Mouse (Mus musculus): ENCODE measurements at regions not wholly inside any gene's neighbourhood (a gene's known extent, or its start where the extent isn't known, plus 50 kb on each side); places are given as distances from the start of the nearest gene placed in this dataset.

DNA sequence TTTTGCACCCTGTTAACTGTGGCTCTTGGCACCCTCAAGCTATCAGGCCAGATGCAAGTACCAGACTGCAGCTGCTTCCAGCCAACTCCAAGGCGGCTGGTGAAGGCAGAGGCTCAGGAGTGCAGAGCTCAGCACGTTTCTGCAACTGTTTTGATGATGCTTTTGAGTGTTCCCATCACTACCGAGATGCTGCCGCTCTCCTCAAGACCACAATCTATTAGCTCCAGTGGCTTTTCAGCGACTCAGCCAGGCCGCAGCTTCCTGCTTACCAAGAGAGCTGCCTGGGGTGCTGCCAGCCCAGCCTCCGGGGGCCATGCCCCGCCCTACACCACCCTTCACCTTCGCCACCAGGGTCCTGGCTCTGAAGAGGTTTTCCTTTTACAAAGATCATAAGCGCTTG, 287.1 kb upstream of the 4930412O13Rik start:
- peak; percentile 15 for DNase-seq (ENCODE audit: low spot score)

DNA sequence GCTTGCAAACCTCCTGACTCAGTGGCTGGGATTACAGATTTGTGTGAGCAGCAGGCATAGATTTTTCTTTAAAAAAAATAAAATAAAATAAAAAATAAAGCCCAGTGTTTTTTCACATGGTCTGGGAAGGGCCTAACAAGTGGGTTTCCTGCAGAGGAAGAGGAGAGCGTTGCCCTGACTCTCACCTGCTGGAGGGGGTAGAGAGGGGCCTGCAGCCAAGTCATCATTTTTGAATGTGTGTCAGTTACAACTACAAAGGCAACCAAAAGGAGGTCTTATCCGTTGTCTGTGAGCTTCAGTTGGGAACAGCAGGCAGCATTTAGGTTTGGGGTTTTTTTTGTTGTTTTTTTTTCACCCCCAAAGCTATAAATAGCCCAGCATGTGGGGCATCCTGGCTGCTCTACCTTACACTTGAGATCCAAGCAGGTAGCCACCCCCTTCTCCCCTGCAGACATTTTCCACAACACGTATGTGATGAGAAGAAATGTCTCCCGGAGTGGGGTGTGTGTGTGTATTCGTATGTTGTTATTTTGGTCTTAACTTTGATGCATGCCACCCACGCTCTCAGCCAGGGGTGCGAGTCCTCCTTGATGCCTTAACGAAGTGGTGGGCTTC, 285.7 kb upstream of the 4930412O13Rik start:
- no peak for DNase-seq (ENCODE audit: low spot score)

DNA sequence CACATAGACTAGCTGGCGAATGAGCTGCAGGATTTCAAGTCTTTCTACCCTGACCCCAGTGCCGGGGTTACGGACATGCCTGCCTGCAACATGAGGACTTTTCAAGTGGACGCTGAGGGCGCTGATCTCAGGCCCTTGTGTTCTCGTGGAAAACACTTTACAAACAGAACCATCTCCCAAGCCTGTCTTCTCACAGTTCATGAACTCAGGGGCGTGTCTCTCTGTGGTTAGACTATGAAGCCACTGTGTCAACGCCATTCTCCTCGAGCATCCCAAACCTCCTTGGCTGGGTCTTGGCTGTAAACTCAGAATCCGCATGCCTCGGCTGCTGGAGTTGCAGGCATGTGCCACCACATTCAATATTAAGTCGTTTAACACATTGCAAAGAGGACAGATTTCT, 284.9 kb upstream of the 4930412O13Rik start:
- DNase-seq (ENCODE audit: low spot score) = no peak

DNA sequence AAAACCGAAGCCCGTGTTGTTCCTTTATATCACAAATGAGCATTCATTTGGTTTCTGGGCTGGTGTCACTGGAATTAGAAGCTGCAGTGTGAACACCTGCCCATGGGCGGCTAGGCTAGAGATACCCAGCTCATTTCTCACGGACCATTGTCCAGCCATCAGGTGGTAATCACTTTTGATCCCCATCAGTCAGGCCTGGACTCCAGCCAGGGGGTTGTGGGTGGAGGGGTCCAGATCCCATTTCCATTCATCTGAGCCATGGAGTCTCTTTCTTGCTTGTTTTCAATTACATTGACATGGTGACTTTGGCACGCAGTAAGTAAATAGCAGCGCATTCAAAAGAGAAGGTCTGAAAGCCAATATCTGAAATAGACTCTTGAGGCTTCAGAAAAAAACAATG, 276.1 kb upstream of the 4930412O13Rik start:
- no peak for DNase-seq (ENCODE audit: low spot score)

DNA sequence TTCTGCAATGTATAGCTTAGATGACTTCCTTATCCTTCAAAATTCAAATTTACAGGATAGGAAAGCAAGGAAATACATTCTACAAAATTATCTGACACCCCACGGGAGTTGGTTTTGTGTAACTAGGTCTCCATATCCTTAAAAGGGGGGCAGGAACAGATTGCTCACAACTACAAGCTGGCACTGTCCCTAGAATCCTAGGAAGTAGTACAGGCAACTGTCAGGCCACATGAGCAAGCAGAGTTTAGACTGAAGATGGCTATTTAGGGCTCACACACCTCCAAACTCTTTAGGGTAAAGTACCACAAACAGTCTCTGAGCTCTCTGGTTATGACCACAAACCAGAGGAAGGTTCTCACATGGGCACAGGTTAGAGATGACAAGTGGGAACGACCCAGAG, 273.5 kb upstream of the 4930412O13Rik start:
- DNase-seq (ENCODE audit: low spot score) = no peak

DNA sequence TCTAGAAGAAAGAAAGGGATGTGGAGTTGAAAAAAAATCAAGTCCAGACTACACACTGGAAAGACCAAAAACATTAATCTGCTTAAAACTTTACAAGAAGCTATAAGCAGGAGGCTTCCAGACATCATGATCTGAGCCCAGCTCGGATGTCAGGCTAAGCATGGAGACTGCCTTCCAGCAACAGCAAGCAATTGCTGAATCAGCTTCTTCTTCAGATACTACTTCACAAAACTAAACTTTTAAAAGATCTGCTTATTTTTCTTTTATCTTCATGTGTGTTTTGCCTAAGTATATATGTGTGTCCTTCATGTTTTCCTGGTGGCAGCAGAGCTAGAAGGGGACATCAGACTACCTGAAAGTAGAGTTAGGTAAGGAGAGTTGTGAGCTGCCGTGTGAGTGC, 266.6 kb upstream of the 4930412O13Rik start:
- DNase-seq (ENCODE audit: low spot score) = no peak

DNA sequence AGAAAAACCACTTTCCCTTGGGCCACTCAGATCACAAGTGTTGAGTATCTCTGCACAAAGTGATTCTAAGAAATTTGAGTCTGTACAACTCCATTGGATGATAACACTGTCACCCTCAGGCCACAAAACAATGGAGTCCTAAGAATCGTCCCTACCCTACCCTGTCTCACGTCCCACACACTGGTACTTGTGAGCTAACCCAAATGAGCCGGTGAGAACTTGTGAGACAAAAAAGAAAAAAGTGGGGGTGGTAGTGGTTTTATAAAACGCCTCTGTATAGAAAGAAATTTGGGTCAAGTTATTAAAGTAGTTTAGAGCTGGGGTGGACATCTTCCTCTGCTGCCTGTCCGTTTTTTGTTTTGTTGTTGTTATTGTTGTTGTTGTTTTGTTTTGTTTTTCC, 264.8 kb upstream of the 4930412O13Rik start:
- DNase-seq (ENCODE audit: low spot score) = no peak

DNA sequence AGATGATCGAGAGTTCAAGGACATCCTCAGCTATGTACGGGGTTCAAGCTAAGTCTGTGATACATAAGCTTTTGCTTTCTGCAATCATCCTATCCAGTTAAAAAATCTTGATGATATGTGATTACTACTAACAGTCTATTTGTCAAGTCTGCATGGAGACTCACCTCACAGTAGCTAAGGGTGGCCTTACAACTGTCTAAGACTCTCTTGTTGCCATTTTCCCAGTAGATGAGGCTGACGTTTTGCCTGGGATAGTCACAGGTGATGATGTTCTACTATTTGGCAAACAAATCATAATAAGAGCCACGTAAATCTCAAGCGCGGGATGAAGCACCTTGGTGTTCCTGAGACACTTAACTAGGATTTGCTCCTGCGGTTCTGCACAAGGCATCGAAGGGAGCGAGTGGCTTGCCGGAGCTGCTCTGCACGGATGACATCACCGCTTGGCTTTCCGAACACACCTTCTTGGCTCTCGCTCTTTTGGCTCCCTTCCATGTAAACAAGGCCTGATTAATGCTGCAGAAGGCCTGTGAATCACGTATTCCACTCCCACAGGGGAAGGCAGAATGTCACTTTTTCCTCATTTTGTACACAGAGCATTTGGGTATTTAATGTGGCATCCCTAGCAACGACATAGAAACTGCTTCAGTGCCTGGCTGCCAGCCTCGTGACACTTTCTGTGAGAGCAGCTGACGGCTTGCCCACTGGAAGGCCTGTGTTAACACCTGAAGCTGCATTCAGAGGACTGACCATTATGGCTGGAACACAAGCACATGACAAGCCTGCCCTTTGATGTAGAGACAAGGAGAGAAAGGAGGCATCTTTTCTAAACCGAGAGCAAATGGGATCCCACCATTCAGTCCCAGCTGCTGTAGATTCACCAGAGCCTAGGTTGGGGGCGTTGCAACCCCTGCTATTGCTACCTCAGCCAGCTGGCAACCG, 260.5 kb upstream of the 4930412O13Rik start:
- no peak for DNase-seq (ENCODE audit: low spot score)

DNA sequence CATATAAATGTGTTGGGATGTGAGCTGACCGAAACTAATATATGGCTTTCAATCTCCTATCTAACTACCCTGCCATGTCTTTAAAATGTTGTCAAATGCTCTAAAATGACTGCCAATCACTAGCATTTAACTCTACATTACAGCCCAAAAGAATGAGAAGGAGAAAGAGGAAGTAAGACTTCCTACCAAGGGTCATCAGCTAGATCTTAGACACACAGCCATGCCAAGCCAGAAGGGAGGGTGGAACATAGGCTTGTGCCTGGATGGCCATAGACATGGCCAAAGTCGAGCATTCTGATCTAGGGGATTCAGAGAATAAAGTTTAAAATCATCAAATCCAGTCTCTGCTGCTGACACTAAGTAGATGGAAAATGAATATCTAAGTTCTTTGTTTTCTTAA, 257.4 kb upstream of the 4930412O13Rik start:
- no peak for DNase-seq (ENCODE audit: low spot score)

DNA sequence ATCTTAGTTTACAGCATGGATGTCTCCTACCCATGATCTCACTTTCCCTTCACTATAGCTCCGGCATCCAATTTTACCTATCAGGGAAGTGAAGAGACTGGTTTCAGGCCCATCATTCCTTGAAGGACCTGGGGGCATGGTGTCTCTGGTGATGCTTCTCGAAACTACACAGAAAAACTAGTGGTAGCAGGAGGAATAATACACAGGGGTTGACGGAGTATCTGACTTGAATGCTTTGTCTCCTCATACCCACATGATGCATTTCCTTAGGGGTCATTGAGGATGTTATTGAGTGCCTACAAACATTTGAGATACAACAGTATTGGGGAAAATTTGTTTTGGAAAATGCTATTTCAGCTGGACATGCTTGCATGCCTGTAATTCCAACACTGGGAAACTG, 253.0 kb upstream of the 4930412O13Rik start:
- DNase-seq (ENCODE audit: low spot score) = no peak

DNA sequence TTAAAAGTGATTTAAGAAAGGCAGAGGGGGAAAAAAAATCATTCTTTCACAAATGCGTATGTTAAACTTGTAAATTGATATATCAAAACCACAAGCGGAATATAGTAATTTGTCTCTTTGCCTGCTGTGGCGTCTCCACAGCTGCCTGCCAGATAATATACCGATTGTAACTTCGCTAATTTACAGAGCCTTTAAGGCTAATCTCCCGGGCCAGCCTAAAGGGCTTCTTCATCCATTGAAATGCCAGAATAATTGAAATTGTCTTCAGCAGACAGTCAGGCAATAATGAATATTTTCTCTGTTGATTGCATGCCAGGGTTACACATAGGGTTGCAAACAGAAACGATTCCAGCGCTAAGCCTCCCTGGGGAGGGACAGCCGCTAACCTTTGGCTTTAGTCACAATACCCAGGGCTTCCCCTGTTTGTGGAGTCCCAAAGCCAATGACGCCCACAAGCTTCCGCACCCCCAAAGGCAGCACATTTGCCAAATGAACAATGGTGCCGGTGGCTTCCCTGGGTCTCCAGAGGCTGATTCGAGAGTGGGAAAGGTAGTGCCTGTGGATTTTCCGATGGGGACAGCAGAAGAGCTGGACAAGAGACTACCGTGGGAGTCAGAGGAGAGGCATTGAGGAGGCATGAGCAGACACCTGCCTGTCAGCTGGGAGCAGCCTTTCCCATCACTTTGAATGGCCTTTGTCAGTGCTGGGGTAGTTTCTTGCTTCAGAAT, 248.2 kb upstream of the 4930412O13Rik start:
- DNase-seq (ENCODE audit: low spot score) = no peak

DNA sequence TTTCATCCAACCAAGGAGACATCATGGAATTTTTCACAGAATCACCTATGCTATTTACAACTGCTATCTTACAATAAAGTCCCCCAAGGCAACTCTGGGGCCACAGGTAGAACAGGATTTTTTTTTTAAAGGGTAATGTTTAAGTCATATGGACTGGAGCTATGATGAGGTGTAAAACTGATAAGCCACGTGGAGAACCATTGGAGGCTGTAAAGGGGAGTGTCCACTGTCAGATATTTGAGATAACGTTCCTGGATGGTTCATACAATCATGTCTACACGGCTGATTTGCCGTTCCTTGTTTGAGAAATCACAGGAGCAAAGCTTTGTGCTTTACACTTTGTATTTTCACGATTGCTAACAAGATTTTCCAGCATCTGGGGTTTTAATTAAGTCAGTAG, 241.8 kb upstream of the 4930412O13Rik start:
- DNase-seq (ENCODE audit: low spot score) = no peak

DNA sequence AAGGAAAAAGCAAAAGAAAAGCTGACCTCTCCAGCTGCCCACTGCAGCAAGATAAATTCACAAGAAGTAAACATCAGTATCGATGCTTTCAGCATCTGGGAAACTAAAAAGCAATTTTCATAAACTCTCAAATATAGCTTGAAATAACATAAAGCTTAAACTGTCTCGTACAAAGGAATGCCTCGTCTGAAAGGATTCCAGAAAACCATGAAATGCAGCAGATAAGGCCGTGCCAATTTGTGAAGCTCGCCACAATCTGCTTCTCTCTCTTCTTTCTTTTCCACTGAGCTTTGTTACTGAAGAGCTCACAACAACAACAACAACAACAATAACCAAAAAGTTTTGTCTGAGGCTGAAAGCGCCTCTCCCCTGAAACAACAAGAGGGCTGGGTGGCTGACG, 239.4 kb upstream of the 4930412O13Rik start:
- DNase-seq (ENCODE audit: low spot score) = no peak

DNA sequence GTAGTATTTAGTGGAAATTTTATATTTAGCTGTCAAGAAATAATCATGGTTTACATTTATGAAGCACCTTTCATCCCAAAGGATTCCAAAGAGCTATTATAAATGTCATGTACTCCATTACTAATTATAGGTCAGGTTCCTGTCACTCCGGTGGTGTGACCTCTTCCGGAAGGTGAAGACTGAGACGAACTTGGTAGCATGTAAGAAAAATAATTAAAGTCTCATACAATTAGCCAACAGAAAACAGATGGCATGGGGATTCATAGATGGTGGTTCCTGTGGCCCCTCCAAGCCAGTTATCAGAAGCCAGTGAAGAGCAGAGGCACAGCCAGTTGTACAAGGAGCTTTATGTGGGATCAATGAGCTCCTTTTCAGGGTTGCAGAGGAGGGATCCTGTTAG, 238.6 kb upstream of the 4930412O13Rik start:
- no peak for DNase-seq (ENCODE audit: low spot score)

DNA sequence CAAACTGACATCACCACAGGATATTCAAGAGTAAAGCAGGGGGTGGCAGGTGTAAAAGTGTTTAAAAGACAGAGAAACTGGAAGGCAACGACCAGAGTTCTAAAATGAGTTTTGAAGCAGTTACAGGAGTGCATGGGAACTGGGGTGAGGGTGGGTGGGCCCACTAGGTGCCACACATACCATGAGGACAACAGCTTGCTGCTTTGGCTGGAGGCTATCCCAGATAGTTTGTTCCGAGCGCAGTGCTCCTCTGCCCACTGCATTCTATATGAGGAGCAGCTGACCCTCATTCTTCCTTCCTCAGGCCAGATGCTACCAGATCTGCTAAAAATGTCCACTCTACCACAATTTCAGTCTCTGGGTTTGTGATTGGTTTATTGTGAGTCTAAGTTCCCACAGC, 234.6 kb upstream of the 4930412O13Rik start:
- no peak for DNase-seq (ENCODE audit: low spot score)

DNA sequence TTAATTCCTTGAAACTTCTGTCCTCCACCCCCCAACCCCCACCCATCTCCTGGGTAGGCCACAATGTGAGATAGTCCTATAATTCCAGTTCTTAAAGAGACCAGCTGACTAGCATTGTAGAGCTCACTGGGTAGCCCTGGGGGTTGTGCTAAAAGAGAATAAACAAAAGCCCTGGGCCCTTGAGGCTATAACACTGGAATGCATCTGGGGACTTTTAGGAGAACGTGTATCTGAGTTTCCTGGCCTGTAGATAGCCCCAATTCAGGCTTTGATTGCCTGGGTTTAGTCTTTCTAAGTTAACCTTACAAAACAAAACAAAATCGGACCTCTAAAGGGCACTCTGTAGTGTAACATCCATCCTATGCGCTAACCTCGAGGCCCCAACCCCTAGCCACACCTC, 234.1 kb upstream of the 4930412O13Rik start:
- no peak for DNase-seq (ENCODE audit: low spot score)

DNA sequence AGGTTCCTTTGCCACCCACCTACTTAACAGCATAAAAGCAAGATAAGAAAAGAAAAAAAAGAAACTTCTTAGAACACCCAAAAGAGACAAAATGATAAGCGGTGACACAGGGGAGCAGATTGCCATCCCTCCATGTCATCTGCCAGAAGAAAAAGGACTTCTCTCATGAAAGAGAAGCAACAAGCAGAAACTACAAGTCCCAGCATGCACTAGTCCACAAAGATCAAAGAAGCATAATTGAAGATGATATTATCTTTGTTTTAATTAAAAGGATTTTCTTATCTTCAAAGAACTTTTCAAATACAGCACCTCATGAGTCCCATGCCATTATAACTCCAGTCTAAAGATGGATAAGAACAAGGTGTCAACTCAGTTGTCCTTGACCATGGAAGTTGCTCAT, 231.0 kb upstream of the 4930412O13Rik start:
- no peak for DNase-seq (ENCODE audit: low spot score)

DNA sequence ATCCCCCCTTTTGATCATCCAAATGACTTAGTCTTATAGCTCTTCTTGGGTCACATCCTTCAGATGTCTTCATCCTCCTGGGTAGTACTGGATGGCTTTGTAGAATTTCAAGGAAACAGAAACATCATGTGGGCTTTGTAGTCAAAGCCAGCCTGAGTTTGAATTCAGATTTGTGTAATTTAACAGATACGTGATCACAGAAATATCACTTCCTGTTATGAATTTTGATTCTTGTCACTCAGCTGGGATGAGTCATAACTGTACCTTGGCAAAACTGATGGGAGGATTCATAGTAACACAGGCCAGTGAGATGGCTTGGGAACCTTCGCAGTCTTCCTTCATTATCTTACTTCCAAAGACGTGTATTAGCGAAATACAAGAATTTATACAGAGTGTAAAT, 222.2 kb upstream of the 4930412O13Rik start:
- no peak for DNase-seq (ENCODE audit: low spot score)

DNA sequence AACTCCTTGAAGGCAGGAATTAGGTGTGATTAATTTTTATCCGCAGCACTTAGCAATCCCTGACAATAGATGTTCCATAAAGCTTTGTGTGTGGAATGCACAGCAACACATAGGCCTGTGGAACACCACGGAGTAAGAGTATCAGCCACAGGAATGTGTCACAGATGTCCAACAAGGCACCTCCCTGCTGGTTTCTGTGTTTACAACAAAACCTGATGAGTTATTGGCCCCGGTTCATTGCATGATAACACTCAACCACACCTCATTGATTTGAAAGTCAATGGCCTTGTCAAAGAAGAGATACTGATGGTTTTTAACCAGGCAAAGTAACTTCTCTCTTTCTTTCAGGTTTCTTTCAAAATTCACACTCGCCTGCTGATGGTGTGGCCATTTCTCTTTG, 211.4 kb upstream of the 4930412O13Rik start:
- DNase-seq (ENCODE audit: low spot score) = no peak

DNA sequence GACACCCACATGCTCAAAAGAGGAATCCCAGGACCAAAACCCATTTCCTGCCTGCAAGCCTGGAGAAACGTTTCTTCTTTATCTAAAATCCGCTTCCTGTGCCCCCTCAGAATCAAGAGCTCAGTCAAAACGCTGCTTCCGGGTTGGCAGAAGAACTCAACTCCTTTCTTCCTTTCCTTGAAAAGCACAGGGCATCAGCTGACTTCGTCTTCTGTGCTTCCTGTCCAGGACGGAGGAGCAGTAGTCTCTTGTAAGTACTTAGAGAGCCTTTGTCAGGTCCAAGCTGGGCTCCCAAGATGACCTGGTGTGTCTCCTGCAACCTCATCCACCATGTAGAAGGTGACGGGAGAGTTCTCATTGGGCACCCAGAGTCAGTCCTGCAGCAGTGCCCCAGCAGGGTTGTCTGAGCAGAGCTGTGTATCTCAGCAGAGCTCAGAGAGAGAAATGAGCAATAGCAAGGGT, 199.3 kb upstream of the 4930412O13Rik start:
- DNase-seq (ENCODE audit: low spot score) = no peak

DNA sequence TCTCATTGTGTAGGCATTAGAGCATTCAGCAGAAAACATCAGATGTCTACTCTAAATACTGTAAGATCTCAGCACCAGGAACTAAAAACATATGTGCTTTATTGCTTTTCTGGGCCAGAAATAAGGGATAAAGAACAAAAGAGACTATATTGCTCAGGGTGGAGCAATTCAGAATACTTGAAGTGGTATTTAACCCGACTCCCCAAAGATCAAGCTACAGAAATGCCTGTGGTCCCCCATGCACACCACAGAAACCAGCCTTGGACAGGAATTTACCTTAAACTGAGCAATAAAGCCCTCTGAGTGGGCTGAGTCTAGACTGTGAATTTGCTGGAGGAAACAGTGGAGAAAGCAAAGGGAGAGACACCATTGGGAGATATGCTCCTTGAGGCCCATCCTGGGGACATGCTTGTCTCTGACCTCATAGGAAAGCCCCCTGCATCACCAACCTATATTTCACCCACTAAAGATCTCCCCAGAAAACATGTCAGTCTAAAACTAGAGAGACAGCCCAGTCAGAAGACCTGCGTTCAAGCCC, 197.3 kb upstream of the 4930412O13Rik start:
- no peak for DNase-seq (ENCODE audit: low spot score)

DNA sequence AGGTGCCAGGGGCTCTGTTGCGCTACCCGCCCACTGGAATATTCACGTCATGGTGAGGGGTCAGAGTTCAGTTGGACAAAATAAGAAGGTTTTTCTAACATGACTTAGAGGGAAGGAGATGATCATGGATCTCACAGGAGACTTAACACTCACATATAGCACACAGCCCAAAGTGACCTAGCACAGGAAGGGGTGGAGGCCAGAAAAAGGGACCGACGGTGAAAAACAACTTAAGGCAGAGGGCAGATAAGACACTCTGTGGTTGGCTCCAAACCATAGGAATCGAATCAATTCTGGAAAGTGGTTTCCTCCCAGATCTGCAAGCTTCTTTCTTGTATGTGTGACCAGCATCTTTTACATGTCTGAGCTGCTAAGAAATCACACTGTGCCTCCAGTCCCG, 192.9 kb upstream of the 4930412O13Rik start:
- no peak for DNase-seq (ENCODE audit: low spot score)

DNA sequence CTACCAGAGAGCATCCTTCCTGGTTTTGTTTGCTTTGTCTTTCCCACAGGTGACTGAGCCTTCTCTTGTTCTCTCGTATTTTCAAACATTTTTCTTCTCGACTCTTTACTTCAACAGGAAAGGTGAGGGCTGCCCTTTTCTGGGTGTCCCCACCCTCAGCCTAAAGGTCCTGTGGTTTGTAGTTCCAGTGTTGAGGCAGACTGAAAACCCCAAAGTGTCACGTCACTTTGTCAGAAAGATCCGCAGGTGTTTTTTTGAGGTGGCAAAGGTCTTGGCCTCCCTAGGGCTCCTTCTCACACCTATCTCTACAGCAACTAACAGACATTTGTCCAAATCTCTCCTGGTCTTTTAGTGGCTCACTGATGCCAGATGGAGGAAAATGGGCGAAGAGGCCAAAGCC, 191.5 kb upstream of the 4930412O13Rik start:
- no peak for DNase-seq (ENCODE audit: low spot score)

Measured in spleen, adult 12 weeks (tissue).